Mouse (Mus musculus) heart, postnatal 0 days (tissue): Measurements from ENCODE around the gene Omg.

Experiments used
- CTCF ChIP-seq: IDR thresholded peaks from 2 replicates; pipeline ENCODE4 v1.5.1; 2016; ENCODE audit warnings: antibody characterized with exemption, control low read depth, low read depth
- EP300 ChIP-seq: IDR thresholded peaks from 2 replicates; pipeline ENCODE4 v1.6.1; 2016; ENCODE audit warnings: antibody characterized with exemption, low read depth

DNA sequence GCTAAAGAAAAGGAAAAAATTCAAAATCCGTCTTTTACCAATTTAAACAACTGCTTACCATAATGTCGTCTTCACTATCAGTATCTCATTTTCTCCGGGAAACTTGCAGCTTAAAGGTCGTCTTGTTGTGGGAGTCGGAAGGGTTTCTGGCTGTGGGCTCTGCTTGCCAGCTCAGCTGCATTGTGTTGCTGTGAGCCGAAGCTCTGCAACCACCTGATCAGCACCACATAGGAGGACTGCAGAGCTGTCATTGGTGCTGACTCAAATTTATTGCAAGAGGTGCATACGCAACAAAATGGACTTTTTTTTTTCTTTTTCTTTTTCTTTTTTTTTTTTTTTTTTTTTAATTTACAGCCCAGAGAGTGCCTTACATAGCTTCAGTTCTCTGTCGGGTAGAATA lies at the start of gene Omg:
- TF ChIP-seq EP300 (no peak), CTCF (no peak)
